Mouse (Mus musculus): ENCODE data around the gene Ccin. TPM values are rescaled to one million over a fixed set of nuclear protein-coding genes. Genes with fewer than 3 reads are reported as not detected.

Gene Ccin
- polyA plus RNA-seq, 1 experiment from 2014 or later, result not detected

Other genes starting within 250 kb of the Ccin start
- not detected in 2 replicates for gene Olfr159, start 212.5 kb upstream of the Ccin start, polyA plus RNA-seq (2015; fragmentation: Nextera tagmentation; extraction: Ambion mirVana)
- gene Olfr156, start 159.6 kb upstream of the Ccin start, polyA plus RNA-seq (2015; fragmentation: Nextera tagmentation; extraction: Ambion mirVana), result not detected in 2 replicates
- gene Olfr157, start 143.3 kb upstream of the Ccin start, polyA plus RNA-seq (2015; fragmentation: Nextera tagmentation; extraction: Ambion mirVana), result not detected in 2 replicates
- not detected in 2 replicates for gene Olfr155, start 131.9 kb upstream of the Ccin start, polyA plus RNA-seq (2015; fragmentation: Nextera tagmentation; extraction: Ambion mirVana)
- gene Reck, start 108.0 kb upstream of the Ccin start, polyA plus RNA-seq (2015; fragmentation: Nextera tagmentation; extraction: Ambion mirVana), result 12.7 and 12.8 TPM in 2 replicates
- gene Glipr2, start 26.1 kb upstream of the Ccin start, polyA plus RNA-seq (2015; fragmentation: Nextera tagmentation; extraction: Ambion mirVana), result 69.4 and 78.5 TPM in 2 replicates
- gene Clta, start 21.0 kb downstream of the Ccin start, polyA plus RNA-seq (2015; fragmentation: Nextera tagmentation; extraction: Ambion mirVana), result 241 and 256 TPM in 2 replicates
- 50.4 and 57.2 TPM in 2 replicates for gene Gne, start 100.7 kb downstream of the Ccin start, polyA plus RNA-seq (2015; fragmentation: Nextera tagmentation; extraction: Ambion mirVana)

Measured in intestine, embryonic 16.5 days (tissue).